ENCODE assay signal across 8 mouse cellular contexts in genomic region chr17:14520565-14520964, GRCm38 (mm10).
DNase-seq lines count a peak whose midpoint lies in the region; ATAC-seq and TF ChIP-seq lines count a peak whose summit lies in the region.

No protein-coding gene starts in this region.

- no peaks in the 10 kb centered on the region for H3K27me3 ChIP-seq in ES-Bruce4 (ENCODE audit: control insufficient read depth, insufficient read depth, low read length, poor library complexity, severe bottlenecking)
- H3K27me3 ChIP-seq in embryonic facial prominence, embryonic 11.5 days (ENCODE audit: control insufficient read depth, insufficient read depth, low read length), result no peaks in the 10 kb centered on the region

- no peaks in the 10 kb centered on the region for H3K36me3 ChIP-seq in ES-Bruce4 (ENCODE audit: control insufficient read depth, insufficient read depth, low read length, poor library complexity, severe bottlenecking)
- H3K36me3 ChIP-seq in embryonic facial prominence, embryonic 11.5 days (replicated peaks; ENCODE audit: control insufficient read depth, insufficient read depth, low read depth, low read length), result no peaks in the 10 kb centered on the region

- H3K4me2 ChIP-seq in embryonic facial prominence, embryonic 11.5 days (ENCODE audit: low read depth, low read length), result no peak overlapping the region

- no peak for ATAC-seq in embryonic facial prominence, embryonic 11.5 days (replicated peaks; ENCODE audit: insufficient number of reproducible peaks, low FRiP score, low TSS enrichment, low read depth)
- ATAC-seq in megakaryocyte-erythroid progenitor cell, adult 5-6 weeks (replicated peaks; ENCODE audit: low FRiP score, low TSS enrichment, poor library complexity, severe bottlenecking), result peak; percentile 83
- no peak for ATAC-seq in megakaryocyte, adult 5-6 weeks (ENCODE audit: poor library complexity, severe bottlenecking)

- TF ChIP-seq POLR2A in ES-Bruce4 (IDR thresholded peaks at IDR 0.05; ENCODE audit: insufficient read depth, low read length), result no peak

- no peaks in the 10 kb centered on the region for H3K4me1 ChIP-seq in ES-Bruce4 (ENCODE audit: control insufficient read depth, insufficient read depth, low read length)
- H3K4me1 ChIP-seq in embryonic facial prominence, embryonic 11.5 days (ENCODE audit: control insufficient read depth, insufficient read depth, low read length), result no peaks in the 10 kb centered on the region

- peak; percentile 79 for DNase-seq in adrenal gland, postnatal 10 days
- DNase-seq in embryonic facial prominence, embryonic 11.5 days (ENCODE audit: low spot score), result peak; percentile 91
- peak; percentile 81 to 85 for DNase-seq in heart, postnatal 10 days
- peak; percentile 83 to 87 for DNase-seq in layer of hippocampus, postnatal 10 days (ENCODE audit: low spot score in 2 of 2)
- DNase-seq in right cerebral cortex, postnatal 36 days (ENCODE audit: low spot score in 2 of 2), result peak; percentile 58

- H3K4me3 ChIP-seq in ES-Bruce4 (ENCODE audit: low read depth, low read length), result no peak overlapping the region
- no peak overlapping the region for H3K4me3 ChIP-seq in embryonic facial prominence, embryonic 11.5 days (ENCODE audit: low read depth, low read length)

- H3K9ac ChIP-seq in ES-Bruce4 (ENCODE audit: low read depth, poor library complexity, severe bottlenecking), result no peak overlapping the region
- no peak overlapping the region for H3K9ac ChIP-seq in embryonic facial prominence, embryonic 11.5 days (replicated peaks; ENCODE audit: low read length)

- WGBS in embryonic facial prominence, embryonic 11.5 days, result 21% methylated on average over 5 of the region's 5 CpGs

- no peak overlapping the region for H3K27ac ChIP-seq in ES-Bruce4 (ENCODE audit: insufficient read depth, low read length)
- H3K27ac ChIP-seq in embryonic facial prominence, embryonic 11.5 days (replicated peaks; ENCODE audit: low read depth, low read length), result no peak overlapping the region

- TF ChIP-seq EP300 in ES-Bruce4 (IDR thresholded peaks at IDR 0.05; ENCODE audit: insufficient read depth, low read depth, low read length), result no peak

- intact Hi-C loops in heart, postnatal 10 days (cut with DNase I), result loop anchor here (1.0 kb wide), 1 partner anchor 288 kb away; no protein-coding TSS in a partner anchor

- H3K9me3 ChIP-seq in ES-Bruce4 (replicated peaks; ENCODE audit: control insufficient read depth, insufficient read depth, low read length, poor library complexity, severe bottlenecking), result no peaks in the 10 kb centered on the region
- H3K9me3 ChIP-seq in embryonic facial prominence, embryonic 11.5 days (replicated peaks; ENCODE audit: control insufficient read depth, low read length), result no peaks in the 10 kb centered on the region

- peak; percentile 79 for TF ChIP-seq CTCF in ES-Bruce4 (IDR thresholded peaks at IDR 0.05; ENCODE audit: low read depth, low read length)
